ENCODE assay signal across 31 mouse cellular contexts in the genomic region with DNA sequence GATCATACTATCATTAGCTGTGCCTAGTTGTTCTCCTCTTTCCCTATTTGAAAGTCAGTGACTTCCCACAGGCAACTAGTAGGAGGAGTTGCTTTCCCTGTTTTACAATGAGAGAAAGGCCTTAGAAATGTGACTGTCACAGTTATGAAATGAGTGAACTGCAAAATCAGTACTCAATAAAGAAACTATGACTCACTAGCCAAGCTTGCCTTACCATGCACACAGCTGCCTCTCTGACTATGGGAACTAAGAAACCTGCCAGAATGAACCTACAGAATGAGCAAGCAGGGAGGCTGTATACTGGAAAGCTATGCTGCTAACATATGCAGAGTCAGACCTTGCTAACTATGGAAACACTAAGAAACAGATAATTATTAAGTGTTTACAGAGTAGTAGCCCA. TPM values are rescaled to one million over a fixed set of nuclear protein-coding genes. Genes with fewer than 3 reads are reported as not detected.
DNase-seq lines count a peak whose midpoint lies in the region; ATAC-seq lines count a peak whose summit lies in the region.
"Had no signal": no experiment of that assay in that cellular context is flagged by ENCODE, and none has a peak within 500 bp of the region (broad histone marks: within the 10 kb centered on the region; RNA-seq: fewer than 3 reads in every experiment).

No protein-coding gene starts in this region.

- H3K4me3 ChIP-seq in kidney, embryonic 15.5 days (replicated peaks): no peak overlapping the region
- H3K4me3 ChIP-seq: erythroblast, embryonic 14.5 days; gastrocnemius, adult 2 months; heart, embryonic 12.5 days; hindbrain, embryonic 13.5 days; liver, embryonic 12.5 days; megakaryocyte, embryonic 14.5 days; midbrain, embryonic 12.5 days; myocyte; neural tube, embryonic 12.5 days had no signal

- DNase-seq in frontal cortex, postnatal 36 days (ENCODE audit: low spot score in 2 of 2): peak; percentile 24 to 52
- DNase-seq in frontal cortex, postnatal 14 days (ENCODE audit: low spot score in 2 of 2): no peak
- DNase-seq in right cerebral cortex, adult 18-20 months: peak; percentile 56
- DNase-seq in right cerebral cortex, postnatal 10 days (ENCODE audit: low spot score in 2 of 2): no peak
- DNase-seq in brain, adult 2 months (ENCODE audit: low read depth, low spot score): peak; percentile 87
- peak; percentile 80 for DNase-seq in telencephalon, adult 2 months (ENCODE audit: low read depth, low spot score)
- DNase-seq: adrenal gland, postnatal 36 days; cerebellum, adult 2 months; cerebellum, postnatal 14 days; gastrocnemius, adult 2 months; gastrocnemius, postnatal 36 days; heart, adult 18-20 months; heart, postnatal 4 days; kidney, adult 8-10 months; kidney, postnatal 10 days; liver, postnatal 0 days; lung, postnatal 4 days had no signal

- H3K27me3 ChIP-seq in kidney, embryonic 15.5 days: no peaks in the 10 kb centered on the region
- H3K27me3 ChIP-seq: heart, embryonic 12.5 days; hindbrain, embryonic 13.5 days; liver, embryonic 12.5 days; megakaryocyte, embryonic 14.5 days; midbrain, embryonic 12.5 days; neural tube, embryonic 12.5 days had no signal

- no peak overlapping the region for H3K4me2 ChIP-seq in kidney, embryonic 15.5 days
- H3K4me2 ChIP-seq: heart, embryonic 12.5 days; hindbrain, embryonic 13.5 days; liver, embryonic 12.5 days; midbrain, embryonic 12.5 days; neural tube, embryonic 12.5 days had no signal

- no peaks in the 10 kb centered on the region for H3K36me3 ChIP-seq in kidney, embryonic 15.5 days
- H3K36me3 ChIP-seq: heart, embryonic 12.5 days; hindbrain, embryonic 13.5 days; liver, embryonic 12.5 days; midbrain, embryonic 12.5 days; neural tube, embryonic 12.5 days had no signal

- H3K9me3 ChIP-seq in kidney, embryonic 15.5 days (replicated peaks): no peaks in the 10 kb centered on the region
- H3K9me3 ChIP-seq: heart, embryonic 12.5 days; hindbrain, embryonic 13.5 days; liver, embryonic 12.5 days; megakaryocyte, embryonic 14.5 days; midbrain, embryonic 12.5 days; neural tube, embryonic 12.5 days had no signal

- H3K9ac ChIP-seq in kidney, embryonic 15.5 days: no peak overlapping the region
- H3K9ac ChIP-seq: heart, embryonic 12.5 days; hindbrain, embryonic 13.5 days; liver, embryonic 12.5 days; liver, postnatal 0 days; midbrain, embryonic 12.5 days; neural tube, embryonic 12.5 days had no signal

- H3K27ac ChIP-seq in kidney, embryonic 15.5 days: no peak overlapping the region
- H3K27ac ChIP-seq: gastrocnemius, adult 2 months; hindbrain, embryonic 13.5 days; liver, embryonic 12.5 days; midbrain, embryonic 12.5 days; neural tube, embryonic 12.5 days had no signal

- ATAC-seq in kidney, embryonic 15.5 days (replicated peaks; ENCODE audit: low FRiP score): no peak
- ATAC-seq: forebrain, embryonic 14.5 days; intestine, embryonic 16.5 days; liver, embryonic 12.5 days; liver, postnatal 0 days; lung, postnatal 0 days had no signal

- H3K4me1 ChIP-seq in kidney, embryonic 15.5 days: no peaks in the 10 kb centered on the region
- H3K4me1 ChIP-seq: heart, embryonic 12.5 days; hindbrain, embryonic 13.5 days; liver, embryonic 12.5 days; megakaryocyte, embryonic 14.5 days; midbrain, embryonic 12.5 days; neural tube, embryonic 12.5 days had no signal

RNA-seq across cellular contexts. Expression of a gene that starts 2.1 kb away (rescaled TPM):
- not detected in 2 replicates for polyA plus RNA-seq in kidney, embryonic 15.5 days (2015; fragmentation: Nextera tagmentation; extraction: Ambion mirVana)
- polyA plus RNA-seq: heart, embryonic 12.5 days; heart, postnatal 0 days; hindbrain, embryonic 13.5 days; intestine, embryonic 16.5 days; large intestine, adult 2 months; liver, embryonic 12.5 days; liver, postnatal 0 days; lung, postnatal 0 days; midbrain, embryonic 12.5 days; myocyte; neural tube, embryonic 12.5 days had no signal

Comparison
In these comparisons a context has a peak if more than half of its experiments do, and no peak if none do; other contexts are left out.
1. DNase-seq: peak in frontal cortex, postnatal 36 days (2 of 2), right cerebral cortex, adult 18-20 months (single experiment), brain, adult 2 months (single experiment) and telencephalon, adult 2 months (single experiment); none in frontal cortex, postnatal 14 days (0 of 2) and right cerebral cortex, postnatal 10 days (0 of 2).